Mouse (Mus musculus) olfactory bulb, adult 2 months (tissue): ENCODE measurements around the gene Supt16. TPM values are rescaled to one million over a fixed set of nuclear protein-coding genes. Genes with fewer than 3 reads are reported as not detected.

Experiments
- H3K27ac ChIP-seq: fragments of 200-500 bp; 2 replicates; pipeline ENCODE4 v1.5.1; 2012; ENCODE audit warnings: low read depth, low read length; ENCODE audit not compliant: insufficient read depth
- H3K4me1 ChIP-seq: fragments of 200-500 bp; 2 replicates; pipeline ENCODE4 v1.6.1; 2012; ENCODE audit warnings: low read length; ENCODE audit not compliant: control insufficient read depth, insufficient read depth
- H3K4me3 ChIP-seq: fragments of 200-500 bp; 2 replicates; pipeline ENCODE4 v1.5.1; 2012; ENCODE audit warnings: mild to moderate bottlenecking, low read depth, low read length, moderate library complexity; ENCODE audit not compliant: insufficient read depth
- CTCF ChIP-seq: fragments of 200-500 bp; IDR thresholded peaks from 2 replicates; pipeline ENCODE4 v1.5.1; 2012; ENCODE audit warnings: low read depth, mild to moderate bottlenecking, low read length, moderate library complexity; ENCODE audit not compliant: insufficient read depth
- POLR2A ChIP-seq: fragments of 200-500 bp; IDR thresholded peaks from 2 replicates; pipeline ENCODE4 v1.6.1; 2012; ENCODE audit warnings: mild to moderate bottlenecking, low read depth, low read length, moderate library complexity; ENCODE audit not compliant: insufficient read depth
- WGBS: fragments of 180-500 bp; shearing (Covaris S2); methylation state at CpG from one replicate; pipeline ENCODE4 v1.1.7; 2018; 5-methylcytosine and 5-hydroxymethylcytosine counted together
- polyA plus RNA-seq: library from polyadenylated mRNA; stranded (reverse); fragments of >200 nt; gene quantifications from 2 replicates; pipeline ENCODE4 v1.2.4, GENCODE M21; 2012; ENCODE audit warnings: low replicate concordance; ENCODE audit not compliant: missing spikeins, insufficient read depth, insufficient read length

Gene Supt16
- polyA plus RNA-seq, 1 experiment = not detected

- no peak overlapping the region for H3K27ac ChIP-seq
- TF ChIP-seq CTCF = no peak
- no peak for TF ChIP-seq POLR2A
- no peaks in the 10 kb centered on the region for H3K4me1 ChIP-seq
- no peak overlapping the region for H3K4me3 ChIP-seq
- WGBS = 84% methylated on average over 2 of the region's 2 CpGs
Measured at GRCm38 (mm10) chr14:52155008-52155407, 42.2 kb downstream of the Supt16 start.

DNA sequence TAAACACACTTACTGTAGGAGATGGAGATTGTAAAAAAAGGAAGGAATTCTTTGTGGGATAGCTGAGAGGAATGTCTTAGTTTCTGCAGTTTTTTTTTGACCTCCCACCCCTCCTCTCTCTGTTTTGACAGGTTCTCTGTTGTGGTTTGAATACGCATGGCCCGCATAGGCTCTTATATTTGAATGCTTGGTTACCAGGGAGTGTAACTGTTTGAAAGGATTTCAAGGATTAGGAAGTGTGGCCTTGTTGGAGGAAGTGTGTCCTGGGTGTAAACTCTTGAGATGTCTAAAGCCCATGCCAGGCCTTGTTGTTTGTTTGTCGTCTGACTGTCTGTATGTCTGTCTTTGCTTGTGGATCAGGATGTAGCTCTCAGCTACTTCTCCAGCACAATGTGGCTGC lies 44.6 kb downstream of the Supt16 start:
- H3K27ac ChIP-seq = no peak overlapping the region

DNA sequence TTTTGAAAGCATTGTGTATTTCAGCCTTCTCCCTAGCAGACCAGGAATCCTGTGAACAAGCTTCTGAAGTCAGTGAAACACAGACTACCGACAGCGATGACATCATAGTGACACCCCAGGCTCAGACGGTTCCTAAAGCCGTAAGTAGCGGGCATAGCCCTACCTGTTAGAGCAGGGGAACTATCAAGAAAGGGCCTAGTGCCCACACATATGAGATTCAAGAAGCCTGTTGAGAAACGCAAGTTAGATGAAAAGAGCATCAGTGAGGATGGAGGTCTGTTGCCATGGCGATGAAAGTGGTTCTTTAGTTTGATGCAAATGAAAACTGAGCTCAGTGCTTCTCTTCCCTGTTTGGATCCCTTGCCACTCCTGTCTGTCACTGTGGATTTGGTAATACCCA lies 45.0 kb downstream of the Supt16 start:
- no peak overlapping the region for H3K4me3 ChIP-seq
- TF ChIP-seq POLR2A (no peak), CTCF (no peak)
- H3K27ac ChIP-seq = no peak overlapping the region
- 8% methylated on average over 7 of the region's 7 CpGs for WGBS
- no peaks in the 10 kb centered on the region for H3K4me1 ChIP-seq

More for the DNA sequence above, 44.6 kb downstream of the Supt16 start:
- 15% methylated on average over 3 of the region's 3 CpGs for WGBS
- H3K4me3 ChIP-seq = no peak overlapping the region
- no peak for TF ChIP-seq POLR2A
- TF ChIP-seq CTCF = no peak
- no peaks in the 10 kb centered on the region for H3K4me1 ChIP-seq

DNA sequence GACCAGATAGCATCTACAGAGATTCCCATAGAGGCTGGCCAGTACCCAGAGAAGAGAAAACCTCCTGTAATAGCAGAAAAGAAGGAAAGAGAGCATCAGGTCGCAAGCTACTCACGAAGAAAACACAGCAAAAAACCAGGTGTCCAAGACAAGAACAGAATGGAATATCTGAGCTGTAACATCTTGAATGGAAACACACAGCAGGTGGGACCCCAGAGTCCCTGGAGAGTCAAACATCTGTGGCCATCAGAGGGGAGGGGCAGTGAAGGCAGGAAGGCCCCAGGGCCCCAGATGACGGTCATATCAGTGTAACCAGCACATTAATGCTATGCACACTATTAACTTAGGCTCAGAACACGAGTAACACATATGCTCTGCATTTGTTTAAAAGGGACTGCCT lies 47.3 kb downstream of the Supt16 start:
- 69% methylated on average over 4 of the region's 4 CpGs for WGBS
- H3K27ac ChIP-seq = no peak overlapping the region
- no peaks in the 10 kb centered on the region for H3K4me1 ChIP-seq
- TF ChIP-seq POLR2A = no peak
- TF ChIP-seq CTCF = no peak
- H3K4me3 ChIP-seq = no peak overlapping the region

DNA sequence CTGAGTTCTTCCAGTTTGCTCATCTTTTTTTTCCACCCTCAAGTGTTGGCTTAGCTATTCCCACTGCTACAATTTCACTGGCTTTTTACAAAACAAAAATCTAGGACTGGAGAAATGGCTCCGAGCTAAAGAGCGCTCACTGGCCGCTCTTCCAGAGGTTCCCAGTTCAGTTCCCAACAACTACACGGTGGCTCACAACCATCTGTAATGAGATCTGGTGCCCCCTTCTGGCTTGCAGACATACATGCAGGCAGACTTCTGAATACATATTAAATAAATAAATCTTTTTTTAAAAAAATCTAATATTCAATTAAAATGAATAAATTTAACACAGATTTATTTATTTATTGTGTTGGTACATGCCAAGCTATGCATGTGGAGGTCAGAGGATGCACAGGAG lies 50.7 kb downstream of the Supt16 start:
- 67% methylated on average over 4 of the region's 4 CpGs for WGBS
- TF ChIP-seq POLR2A (no peak), CTCF (no peak)
- no peaks in the 10 kb centered on the region for H3K4me1 ChIP-seq
- no peak overlapping the region for H3K27ac ChIP-seq
- no peak overlapping the region for H3K4me3 ChIP-seq

DNA sequence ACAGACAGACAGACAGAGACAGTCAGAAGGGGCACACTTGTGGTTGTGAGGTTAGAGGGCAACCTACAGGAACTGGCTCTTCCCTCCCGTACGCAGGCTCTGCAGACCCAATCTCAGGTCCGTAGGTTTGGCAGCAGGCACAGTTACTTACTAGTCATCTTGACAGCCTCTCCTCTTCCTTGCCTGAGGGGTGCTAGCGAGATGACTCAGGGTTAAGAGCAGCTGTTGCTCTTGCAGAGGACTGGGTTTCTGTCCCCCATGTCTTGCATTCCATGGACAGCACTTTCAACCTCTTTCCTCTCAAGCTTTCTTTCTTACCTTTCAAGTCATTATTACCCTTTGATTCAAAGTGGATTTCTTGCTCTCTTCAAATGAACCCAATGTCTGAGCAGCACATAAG lies 53.1 kb downstream of the Supt16 start:
- Histone ChIP-seq H3K4me3 (no peak overlapping the region), H3K4me1 (no peaks in the 10 kb centered on the region), H3K27ac (no peak overlapping the region)
- WGBS = 85% methylated on average over 4 of the region's 4 CpGs
- TF ChIP-seq POLR2A = no peak
- TF ChIP-seq CTCF = no peak

DNA sequence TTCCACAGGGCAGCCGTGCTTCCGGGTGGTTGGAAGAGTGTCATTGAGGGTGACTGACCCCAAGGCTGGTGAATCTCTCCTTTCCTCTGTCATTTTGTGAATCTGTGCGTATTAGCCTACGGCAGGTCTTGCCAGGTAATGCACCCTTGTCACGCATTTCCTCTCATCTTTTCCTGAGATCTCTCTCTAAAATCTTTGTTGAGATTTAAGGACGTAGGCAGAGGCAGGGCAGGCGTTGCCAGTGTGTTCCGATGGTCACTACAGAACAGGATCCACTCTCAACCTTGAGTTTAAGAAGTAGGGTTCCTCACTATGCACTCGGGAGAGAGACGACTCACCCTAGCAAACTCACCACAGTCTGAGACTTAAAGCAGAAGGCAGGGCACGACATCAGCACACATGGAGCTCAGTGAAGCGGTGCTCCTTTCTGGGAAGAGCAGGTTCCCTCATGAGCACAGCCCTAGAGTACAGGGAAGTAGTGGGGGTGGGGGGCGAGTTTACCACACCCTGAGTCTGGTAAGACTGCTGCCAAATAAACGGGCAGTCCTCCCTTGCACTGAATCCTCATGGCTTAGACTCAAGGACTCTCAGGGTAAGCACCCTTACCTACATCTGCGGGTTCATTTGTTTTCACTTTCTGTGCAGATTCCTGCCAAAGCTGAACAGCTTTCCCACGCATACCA lies 55.6 kb downstream of the Supt16 start:
- H3K27ac ChIP-seq = no peak overlapping the region
- no peaks in the 10 kb centered on the region for H3K4me1 ChIP-seq
- no peak overlapping the region for H3K4me3 ChIP-seq
- 73% methylated on average over 16 of the region's 16 CpGs for WGBS
- TF ChIP-seq POLR2A (no peak), CTCF (no peak)

DNA sequence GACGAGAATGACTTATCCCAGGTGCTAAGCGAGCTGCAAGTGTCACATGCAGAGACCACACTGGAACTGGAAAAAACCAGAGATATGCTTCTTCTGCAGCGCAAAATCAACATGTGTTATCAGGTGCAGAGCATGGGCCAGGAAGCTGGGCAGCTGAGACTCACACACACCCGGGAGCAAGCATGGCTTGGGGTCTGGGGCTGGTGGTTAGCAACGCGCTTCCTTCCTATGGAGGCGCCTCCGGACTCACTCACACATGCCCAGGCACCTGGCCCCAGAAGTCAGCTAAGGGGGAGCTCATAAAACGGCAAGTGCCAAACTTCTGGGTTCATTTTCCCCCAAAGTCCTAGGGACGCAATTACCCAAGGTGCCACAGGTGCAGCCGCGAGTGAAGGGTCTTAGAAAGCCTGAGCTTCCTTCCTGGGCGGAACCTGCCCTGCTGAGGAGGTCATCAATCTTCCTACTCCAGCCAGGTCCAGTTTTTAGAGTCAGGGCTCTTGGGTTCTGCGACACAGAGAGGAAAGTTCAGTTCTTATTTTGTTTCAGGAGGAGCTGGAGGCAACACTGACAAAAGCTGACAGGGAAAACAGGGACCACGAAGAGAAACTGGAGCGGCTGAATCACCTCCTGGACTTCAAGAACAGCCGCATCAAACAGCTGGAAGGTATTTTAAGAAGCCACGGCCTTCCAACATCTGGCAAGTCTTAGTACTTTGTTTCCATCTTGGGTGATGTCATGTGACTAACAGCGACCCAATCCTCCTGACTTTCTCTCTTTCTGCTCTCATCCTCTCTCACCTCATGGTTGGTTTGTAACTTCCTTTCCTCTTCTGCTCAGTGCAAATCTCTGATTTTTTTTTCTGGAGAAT lies 56.4 kb downstream of the Supt16 start:
- no peak overlapping the region for H3K4me3 ChIP-seq
- TF ChIP-seq CTCF (no peak), POLR2A (no peak)
- H3K4me1 ChIP-seq = no peaks in the 10 kb centered on the region
- no peak overlapping the region for H3K27ac ChIP-seq
- 69% methylated on average over 19 of the region's 19 CpGs for WGBS

- TF ChIP-seq CTCF (no peak), POLR2A (no peak)
- H3K4me1 ChIP-seq = no peaks in the 10 kb centered on the region
- H3K4me3 ChIP-seq = no peak overlapping the region
- 72% methylated on average over 5 of the region's 5 CpGs for WGBS
- no peak overlapping the region for H3K27ac ChIP-seq
Measured at GRCm38 (mm10) chr14:52133584-52133983, 63.6 kb downstream of the Supt16 start.
